Mouse (Mus musculus) mammary gland, adult 2 months (tissue): ENCODE measurements around the gene Olfr287. TPM values are rescaled to one million over a fixed set of nuclear protein-coding genes. Genes with fewer than 3 reads are reported as not detected.

ENCODE experiments used
- polyA plus RNA-seq: library from polyadenylated mRNA; depleted of rRNA; stranded (reverse); fragments of >200 nt; gene quantifications from 2 replicates; pipeline ENCODE4 v1.2.3, GENCODE M21; 2012; ENCODE audit warnings: low replicate concordance; rRNA removed

Olfr287 gene
- not detected in 2 replicates for polyA plus RNA-seq

GRCm38 (mm10) chr15:98220877-98221276, at the start of gene Olfr287, which contains the start of gene Gm44579:
TSS of gene Olfr287 (minus strand) at chr15:98221056.
TSS of gene Gm44579 (minus strand) at chr15:98220977.

GRCm38 (mm10) chr15:98257193-98257592, 36.3 kb upstream of the Olfr287 start, which contains the start of gene H1fnt:
TSS of gene H1fnt (minus strand) at chr15:98257293.

GRCm38 (mm10) chr15:98234350-98234749, 13.5 kb upstream of the Olfr287 start, which contains the start of gene Olfr286:
TSS of gene Olfr286 (minus strand) at chr15:98234450.

GRCm38 (mm10) chr15:98195442-98195841, 25.4 kb downstream of the Olfr287 start, which contains the start of gene Olfr288:
TSS of gene Olfr288 (minus strand) at chr15:98195542.

GRCm38 (mm10) chr15:98166963-98167644, 53.8 kb downstream of the Olfr287 start, which contains the start of gene Ccdc184:
TSS of gene Ccdc184 (plus strand) at chr15:98167158.

GRCm38 (mm10) chr15:98165525-98165924, 55.3 kb downstream of the Olfr287 start, which contains the start of gene Asb8:
TSS of gene Asb8 (minus strand) at chr15:98165625.

Other genes starting within 250 kb of the Olfr287 start
- 0.04 TPM in 2 replicates for gene Col2a1, start 216.4 kb downstream of the Olfr287 start, polyA plus RNA-seq
- 17.8 and 350 TPM in 2 replicates for gene Pfkm, start 128.5 kb downstream of the Olfr287 start, polyA plus RNA-seq
- gene Senp1, start 127.3 kb downstream of the Olfr287 start, polyA plus RNA-seq: 9.2 and 13.4 TPM in 2 replicates
- 39.8 and 71.3 TPM in 2 replicates for gene Asb8, start 55.4 kb downstream of the Olfr287 start, polyA plus RNA-seq
- gene Ccdc184, start 53.9 kb downstream of the Olfr287 start, polyA plus RNA-seq: 0.19 and 0.32 TPM in 2 replicates
- gene Olfr288, start 25.5 kb downstream of the Olfr287 start, polyA plus RNA-seq: not detected in 2 replicates
- not detected in 2 replicates for gene Gm44579, start 79 bp downstream of the Olfr287 start, polyA plus RNA-seq
- gene Olfr286, start 13.4 kb upstream of the Olfr287 start, polyA plus RNA-seq: not detected in 2 replicates
- not detected in 2 replicates for gene H1fnt, start 36.2 kb upstream of the Olfr287 start, polyA plus RNA-seq
- 1.3 and 3.5 TPM in 2 replicates for gene Zfp641, start 75.1 kb upstream of the Olfr287 start, polyA plus RNA-seq
- gene Olfr285, start 96.3 kb upstream of the Olfr287 start, polyA plus RNA-seq: not detected in 2 replicates
- not detected in 2 replicates for gene Olfr284, start 119.9 kb upstream of the Olfr287 start, polyA plus RNA-seq
- not detected in 2 replicates for gene Olfr283, start 159.9 kb upstream of the Olfr287 start, polyA plus RNA-seq
- not detected in 2 replicates for gene Olfr282, start 210.2 kb upstream of the Olfr287 start, polyA plus RNA-seq
- gene Olfr281, start 231.5 kb upstream of the Olfr287 start, polyA plus RNA-seq: not detected in 2 replicates
- not detected in 2 replicates for gene OR5BS1P, start 248.8 kb upstream of the Olfr287 start, polyA plus RNA-seq